Comparison of ENCODE assay signal across 25 mouse cellular contexts in genomic region chr17:43551122-43551630, GRCm38 (mm10). TPM values are rescaled to one million over a fixed set of nuclear protein-coding genes. Genes with fewer than 3 reads are reported as not detected.
DNase-seq lines count a peak whose midpoint lies in the region; ATAC-seq lines count a peak whose summit lies in the region.
"Had no signal": no experiment of that assay in that cellular context is flagged by ENCODE, and none has a peak within 500 bp of the region (broad histone marks: within the 10 kb centered on the region; RNA-seq: fewer than 3 reads in every experiment).

No protein-coding gene starts in this region.

- peak; percentile 43 for DNase-seq in midbrain, embryonic 10.5 days (ENCODE audit: low spot score)
- DNase-seq in midbrain, embryonic 14.5 days = no peak
- DNase-seq in embryo, embryonic 10 days (ENCODE audit: low spot score) = peak; percentile 57
- DNase-seq in embryonic facial prominence, embryonic 11.5 days (ENCODE audit: low spot score) = peak; percentile 54
- peak; percentile 39 for DNase-seq in yolk sac, embryonic 10.5 days (ENCODE audit: low spot score)
- no peak for DNase-seq in right cerebral cortex, adult 2 months (ENCODE audit: low spot score in 2 of 2)
- no peak for DNase-seq in right cerebral cortex, postnatal 36 days (ENCODE audit: low spot score in 2 of 2)
- DNase-seq: adrenal gland, adult 2 months; cerebellum, adult 8-10 months; gastrocnemius, postnatal 14 days; heart, adult 2 months; heart, postnatal 4 days; kidney, adult 9 months; kidney, postnatal 25 days; layer of hippocampus, adult 9-11 months; lung, adult 2 months; lung, postnatal 36 days; thymus, adult 18-20 months had no signal

- no peak overlapping the region for H3K9ac ChIP-seq in midbrain, embryonic 14.5 days (replicated peaks; ENCODE audit: low read length)
- H3K9ac ChIP-seq in embryonic facial prominence, embryonic 11.5 days (replicated peaks; ENCODE audit: low read length) = no peak overlapping the region
- H3K9ac ChIP-seq: forebrain, embryonic 13.5 days; heart, embryonic 15.5 days; liver, embryonic 12.5 days; midbrain, embryonic 12.5 days had no signal

- H3K27ac ChIP-seq in midbrain, embryonic 10.5 days (replicated peaks) = peak overlapping the region; percentile 55
- no peak overlapping the region for H3K27ac ChIP-seq in midbrain, embryonic 14.5 days (replicated peaks; ENCODE audit: low read depth, low read length)
- peak overlapping the region; percentile 35; the same call in 1 of the 2 replicates for H3K27ac ChIP-seq in embryonic facial prominence, embryonic 11.5 days (replicated peaks; ENCODE audit: low read depth, low read length)
- H3K27ac ChIP-seq: forebrain, embryonic 13.5 days; heart, adult 2 months; heart, embryonic 15.5 days; left cerebral cortex, adult 2 months; liver, embryonic 12.5 days; midbrain, embryonic 12.5 days had no signal

- ATAC-seq in midbrain, embryonic 14.5 days (ENCODE audit: low FRiP score, low TSS enrichment) = no peak
- no peak for ATAC-seq in embryonic facial prominence, embryonic 11.5 days (replicated peaks; ENCODE audit: insufficient number of reproducible peaks, low FRiP score, low TSS enrichment, low read depth)
- ATAC-seq: forebrain, embryonic 13.5 days; liver, embryonic 12.5 days had no signal

- no peaks in the 10 kb centered on the region for H3K27me3 ChIP-seq in midbrain, embryonic 10.5 days (ENCODE audit: low read depth, poor library complexity, severe bottlenecking)
- H3K27me3 ChIP-seq in midbrain, embryonic 14.5 days (ENCODE audit: control insufficient read depth, insufficient read depth, low read length) = no peaks in the 10 kb centered on the region
- no peaks in the 10 kb centered on the region for H3K27me3 ChIP-seq in embryonic facial prominence, embryonic 11.5 days (ENCODE audit: control insufficient read depth, insufficient read depth, low read length)
- H3K27me3 ChIP-seq: forebrain, embryonic 13.5 days; heart, embryonic 15.5 days; liver, embryonic 12.5 days; midbrain, embryonic 12.5 days had no signal

- no peak overlapping the region for H3K4me3 ChIP-seq in midbrain, embryonic 10.5 days
- no peak overlapping the region for H3K4me3 ChIP-seq in midbrain, embryonic 14.5 days (replicated peaks; ENCODE audit: low read depth, low read length)
- H3K4me3 ChIP-seq in embryonic facial prominence, embryonic 11.5 days (ENCODE audit: low read depth, low read length) = no peak overlapping the region
- H3K4me3 ChIP-seq: forebrain, embryonic 13.5 days; heart, adult 2 months; heart, embryonic 15.5 days; left cerebral cortex, adult 2 months; liver, embryonic 12.5 days; midbrain, embryonic 12.5 days had no signal

- H3K9me3 ChIP-seq in midbrain, embryonic 10.5 days (replicated peaks) = no peaks in the 10 kb centered on the region
- no peaks in the 10 kb centered on the region for H3K9me3 ChIP-seq in midbrain, embryonic 14.5 days (ENCODE audit: control insufficient read depth, low read length)
- H3K9me3 ChIP-seq in embryonic facial prominence, embryonic 11.5 days (replicated peaks; ENCODE audit: control insufficient read depth, low read length) = no peaks in the 10 kb centered on the region
- H3K9me3 ChIP-seq: forebrain, embryonic 13.5 days; heart, embryonic 15.5 days; liver, embryonic 12.5 days; midbrain, embryonic 12.5 days had no signal

- H3K4me2 ChIP-seq in midbrain, embryonic 14.5 days (ENCODE audit: low read length) = no peak overlapping the region
- no peak overlapping the region for H3K4me2 ChIP-seq in embryonic facial prominence, embryonic 11.5 days (ENCODE audit: low read depth, low read length)
- H3K4me2 ChIP-seq: forebrain, embryonic 13.5 days; heart, embryonic 15.5 days; liver, embryonic 12.5 days; midbrain, embryonic 12.5 days had no signal

- no peaks in the 10 kb centered on the region for H3K36me3 ChIP-seq in midbrain, embryonic 10.5 days
- H3K36me3 ChIP-seq in midbrain, embryonic 14.5 days (ENCODE audit: control insufficient read depth, insufficient read depth, low read length) = no peaks in the 10 kb centered on the region
- H3K36me3 ChIP-seq in embryonic facial prominence, embryonic 11.5 days (replicated peaks; ENCODE audit: control insufficient read depth, insufficient read depth, low read depth, low read length) = no peaks in the 10 kb centered on the region
- H3K36me3 ChIP-seq: heart, embryonic 15.5 days; liver, embryonic 12.5 days; midbrain, embryonic 12.5 days had no signal

- 20% methylated on average over 3 of the region's 3 CpGs for WGBS in midbrain, embryonic 10.5 days
- WGBS in midbrain, embryonic 14.5 days = 6% methylated on average over 3 of the region's 3 CpGs
- WGBS in embryonic facial prominence, embryonic 11.5 days = 24% methylated on average over 3 of the region's 3 CpGs

- peaks cover 23% of the 10 kb centered on the region for H3K4me1 ChIP-seq in midbrain, embryonic 10.5 days
- no peaks in the 10 kb centered on the region for H3K4me1 ChIP-seq in midbrain, embryonic 14.5 days (ENCODE audit: control insufficient read depth, insufficient read depth, low read length)
- H3K4me1 ChIP-seq in embryonic facial prominence, embryonic 11.5 days (ENCODE audit: control insufficient read depth, insufficient read depth, low read length) = no peaks in the 10 kb centered on the region
- H3K4me1 ChIP-seq: forebrain, embryonic 13.5 days had no signal

RNA-seq across cellular contexts. Expression of gene Ankrd66, which starts 7.7 kb away (rescaled TPM):
- 0.23 and 0.26 TPM in 2 replicates for polyA plus RNA-seq in midbrain, embryonic 10.5 days (2016; fragmentation: Nextera tagmentation; extraction: Ambion mirVana)
- 0.16 and 0.43 TPM in 2 replicates for polyA plus RNA-seq in midbrain, embryonic 14.5 days (2014; fragmentation: Nextera tagmentation; extraction: Ambion mirVana)
- polyA plus RNA-seq in embryonic facial prominence, embryonic 11.5 days (2014; fragmentation: Nextera tagmentation; extraction: Ambion mirVana) = 0.36 TPM in 1 of 2 replicates, not detected in the other
- polyA plus RNA-seq: adrenal gland, adult 2 months; heart, embryonic 15.5 days; limb, embryonic 11.5 days; liver, embryonic 12.5 days; midbrain, embryonic 12.5 days had no signal

RNA-seq across cellular contexts. Expression of gene Pla2g7, which starts 16.7 kb away (rescaled TPM):
- 3.8 and 4.2 TPM in 2 replicates for polyA plus RNA-seq in midbrain, embryonic 10.5 days (2016; fragmentation: Nextera tagmentation; extraction: Ambion mirVana)
- 18.7 and 25.2 TPM in 2 replicates for polyA plus RNA-seq in midbrain, embryonic 14.5 days (2014; fragmentation: Nextera tagmentation; extraction: Ambion mirVana)
- polyA plus RNA-seq in embryonic facial prominence, embryonic 11.5 days (2014; fragmentation: Nextera tagmentation; extraction: Ambion mirVana) = 5.5 and 9.8 TPM in 2 replicates

RNA-seq across cellular contexts. Expression of gene Mep1a, which starts 48.6 kb away (rescaled TPM):
- polyA plus RNA-seq in midbrain, embryonic 10.5 days (2016; fragmentation: Nextera tagmentation; extraction: Ambion mirVana) = not detected in 2 replicates
- 0.07 TPM in 1 of 2 replicates, not detected in the other for polyA plus RNA-seq in midbrain, embryonic 14.5 days (2014; fragmentation: Nextera tagmentation; extraction: Ambion mirVana)
- polyA plus RNA-seq in embryonic facial prominence, embryonic 11.5 days (2014; fragmentation: Nextera tagmentation; extraction: Ambion mirVana) = 0.18 TPM in 1 of 2 replicates, not detected in the other
- polyA plus RNA-seq: adrenal gland, adult 2 months; heart, adult 2 months; heart, embryonic 15.5 days; limb, embryonic 11.5 days; liver, embryonic 12.5 days; midbrain, embryonic 12.5 days; stomach, embryonic 14.5 days had no signal

Comparison
In these comparisons a context has a peak if more than half of its experiments do, and no peak if none do; other contexts are left out.
1. DNase-seq: peak in midbrain, embryonic 10.5 days (single experiment), embryo, embryonic 10 days (single experiment), embryonic facial prominence, embryonic 11.5 days (single experiment) and yolk sac, embryonic 10.5 days (single experiment); none in midbrain, embryonic 14.5 days (single experiment), right cerebral cortex, adult 2 months (0 of 2) and right cerebral cortex, postnatal 36 days (0 of 2).